Mouse (Mus musculus): ENCODE data around the gene Prkg2.
A peak's percentile ranks its signal among the peaks of the same experiment; 100 is the strongest.

The Prkg2 gene

GRCm38 (mm10) chr5:98975877-98976672, 61.1 kb downstream of the Prkg2 start:
- DNase-seq (ENCODE audit: low read depth, low spot score): no peak

DNA sequence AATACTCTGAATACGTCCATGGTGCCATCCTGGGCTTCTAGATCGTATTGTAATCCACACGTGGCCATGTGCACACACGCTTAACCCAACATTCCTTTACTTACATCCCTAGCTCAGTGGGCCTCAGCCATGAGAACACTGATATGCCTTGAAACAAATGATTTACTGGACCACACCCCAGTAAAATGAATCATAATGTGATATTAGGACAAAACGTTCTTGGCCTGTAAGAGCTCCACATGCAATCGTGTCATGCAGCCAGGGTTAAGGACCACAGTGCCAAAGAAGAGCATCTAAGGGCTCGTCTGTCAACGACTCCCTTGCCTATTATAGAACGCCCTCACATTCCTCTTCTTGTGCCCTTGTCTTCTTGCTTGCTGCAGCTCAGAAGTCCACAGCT, 70.5 kb downstream of the Prkg2 start:
- no peak for DNase-seq (ENCODE audit: low read depth, low spot score)

DNA sequence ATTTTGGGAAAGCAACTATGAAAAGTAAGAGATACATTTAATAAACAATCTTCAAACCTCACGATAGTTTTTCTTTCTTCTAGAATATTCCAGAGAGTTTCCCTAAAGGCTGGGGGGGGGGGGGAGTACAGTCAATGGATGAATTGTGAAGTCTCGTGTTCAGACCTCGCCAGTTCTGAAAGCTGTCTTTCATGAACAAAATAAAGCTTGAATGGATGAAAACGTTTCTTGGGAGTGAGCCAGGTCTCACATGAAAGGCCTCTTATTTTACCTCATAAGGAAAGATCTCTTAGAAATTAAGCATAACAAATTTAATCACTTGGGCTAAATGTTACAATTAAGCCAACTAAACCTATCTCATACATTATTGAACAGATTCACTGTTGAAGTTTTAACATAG, 72.0 kb downstream of the Prkg2 start:
- DNase-seq (ENCODE audit: low read depth, low spot score): no peak

GRCm38 (mm10) chr5:98964367-98964766, 72.8 kb downstream of the Prkg2 start:
- no peak for DNase-seq (ENCODE audit: low read depth, low spot score)

- DNase-seq (ENCODE audit: low read depth, low spot score): no peak
These were observed 74.7 kb downstream of the Prkg2 start for GRCm38 (mm10) chr5:98962472-98962871.

- DNase-seq (ENCODE audit: low read depth, low spot score): no peak
These were observed 81.6 kb downstream of the Prkg2 start for GRCm38 (mm10) chr5:98955576-98955975.

- DNase-seq (ENCODE audit: low read depth, low spot score): no peak
These were observed 83.8 kb downstream of the Prkg2 start for GRCm38 (mm10) chr5:98953386-98953785.

- no peak for DNase-seq (ENCODE audit: low read depth, low spot score)
These were observed 85.6 kb downstream of the Prkg2 start for GRCm38 (mm10) chr5:98951566-98951965.

DNA sequence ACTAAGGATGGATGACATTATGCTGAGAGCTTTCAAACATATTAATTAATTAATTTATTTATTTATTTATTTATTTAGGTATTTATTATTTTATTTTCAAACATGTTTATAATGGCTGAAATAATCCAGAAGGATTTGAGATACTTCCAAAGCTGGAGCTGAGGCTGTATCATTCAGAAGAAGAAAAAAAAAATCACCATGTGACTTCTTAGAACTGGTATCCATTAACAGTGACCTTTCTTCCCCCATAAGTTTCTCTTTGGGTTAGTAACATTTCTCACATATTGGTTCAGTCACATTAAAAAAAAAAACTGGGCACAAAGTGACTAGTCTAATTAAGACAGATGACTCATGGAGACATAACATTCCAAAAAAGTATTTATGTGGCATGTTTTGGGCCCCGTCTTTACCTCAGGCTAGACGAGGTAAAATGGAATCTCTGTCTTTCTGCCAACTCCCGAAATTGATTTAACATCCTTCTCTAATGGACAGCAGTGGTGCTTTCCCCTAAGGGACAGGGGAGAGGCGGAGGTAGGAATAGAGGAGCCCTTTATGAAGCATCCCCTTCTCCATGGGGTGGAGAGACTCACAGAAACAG, 86.6 kb downstream of the Prkg2 start:
- no peak for DNase-seq (ENCODE audit: low read depth, low spot score)

DNA sequence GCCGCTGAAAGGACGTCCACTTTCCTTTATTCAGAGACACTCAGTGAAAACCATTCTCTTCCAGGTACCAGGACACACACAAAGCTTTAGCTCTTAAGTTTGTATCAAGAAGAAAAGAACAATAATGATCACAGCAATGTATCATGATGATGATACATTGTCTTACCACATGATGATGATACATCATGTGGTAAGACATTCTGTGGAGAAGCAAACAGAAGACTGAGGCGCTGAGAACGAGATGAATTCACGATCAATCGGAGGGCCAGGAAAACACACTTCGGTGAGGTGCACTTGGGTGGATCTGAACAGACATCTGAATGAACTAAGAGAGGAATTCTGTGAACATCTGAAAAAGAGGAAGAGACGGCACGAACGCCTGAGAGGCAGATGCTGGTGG, 87.4 kb downstream of the Prkg2 start:
- DNase-seq (ENCODE audit: low read depth, low spot score): no peak

- no peak for DNase-seq (ENCODE audit: low read depth, low spot score)
These were observed 90.5 kb downstream of the Prkg2 start for GRCm38 (mm10) chr5:98946656-98947055.

DNA sequence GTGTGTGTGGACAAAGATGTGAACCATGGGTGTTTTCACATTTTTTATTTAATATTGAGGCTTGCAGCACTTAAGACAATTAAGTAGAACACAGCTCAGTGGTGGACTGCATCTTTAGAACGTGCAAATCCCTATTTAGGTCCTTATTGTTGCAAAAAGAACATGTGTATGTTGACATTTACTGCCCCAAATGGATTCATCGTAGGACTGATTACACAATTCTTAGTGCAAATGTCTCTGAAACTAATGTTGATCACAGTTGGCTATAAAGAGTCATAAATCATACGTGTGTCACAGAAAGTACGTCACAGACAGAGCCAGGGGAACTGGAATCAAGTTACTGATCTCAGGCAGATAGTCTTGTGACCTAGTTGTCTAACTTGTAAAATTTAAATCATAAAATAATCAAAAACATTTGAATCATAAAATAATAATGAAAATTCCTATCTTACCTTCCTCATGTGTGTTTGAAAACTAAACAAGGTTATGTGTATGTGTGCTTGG, 91.0 kb downstream of the Prkg2 start:
- DNase-seq (ENCODE audit: low read depth, low spot score): no peak

DNA sequence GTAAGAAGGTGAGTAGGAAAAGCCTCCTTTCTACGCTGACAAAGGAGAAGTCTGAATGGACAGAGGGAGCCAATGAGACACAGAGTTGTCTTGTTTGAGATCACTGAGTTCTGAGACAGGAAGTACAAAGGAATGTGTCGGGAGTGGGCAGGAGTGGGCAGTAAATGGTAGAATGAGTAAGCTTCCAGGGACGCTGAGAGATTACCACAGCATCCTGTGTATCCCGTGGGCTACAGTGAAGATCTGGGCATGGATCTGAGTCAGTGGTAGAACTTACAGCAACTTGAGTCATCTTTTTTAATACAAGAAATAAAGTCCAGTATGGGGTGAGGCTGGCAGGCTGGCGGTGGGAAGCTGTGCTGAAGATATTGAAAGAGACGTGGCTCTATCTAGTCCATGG, 93.4 kb downstream of the Prkg2 start:
- DNase-seq (ENCODE audit: low read depth, low spot score): no peak

GRCm38 (mm10) chr5:98940731-98941130, 96.4 kb downstream of the Prkg2 start:
- no peak for DNase-seq (ENCODE audit: low read depth, low spot score)

- DNase-seq (ENCODE audit: low read depth, low spot score): no peak
These were observed 97.4 kb downstream of the Prkg2 start for GRCm38 (mm10) chr5:98939631-98940208.

GRCm38 (mm10) chr5:98939116-98939515, 98.0 kb downstream of the Prkg2 start:
- DNase-seq (ENCODE audit: low read depth, low spot score): no peak

GRCm38 (mm10) chr5:98937879-98938278, 99.3 kb downstream of the Prkg2 start:
- no peak for DNase-seq (ENCODE audit: low read depth, low spot score)

DNA sequence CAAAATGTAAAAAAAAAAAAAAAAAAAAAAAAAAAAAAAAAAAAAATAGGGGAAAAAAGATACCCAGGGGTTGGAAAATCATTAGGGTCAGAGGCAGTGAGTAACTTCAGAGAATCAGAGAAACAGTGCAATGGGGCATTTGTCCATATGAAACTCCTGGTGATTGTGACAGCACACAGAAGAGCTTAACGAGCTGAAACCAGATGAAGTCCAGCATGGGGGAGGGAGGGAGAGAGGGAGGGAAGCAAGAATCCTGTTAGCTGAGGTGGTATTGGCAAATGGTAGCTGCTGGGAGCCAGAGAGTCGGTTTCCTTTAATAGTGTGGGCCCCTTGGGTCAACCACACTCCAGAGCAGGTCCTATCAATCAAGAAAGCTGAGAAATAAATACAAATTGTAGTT, 100.5 kb downstream of the Prkg2 start:
- DNase-seq (ENCODE audit: low read depth, low spot score): no peak

DNA sequence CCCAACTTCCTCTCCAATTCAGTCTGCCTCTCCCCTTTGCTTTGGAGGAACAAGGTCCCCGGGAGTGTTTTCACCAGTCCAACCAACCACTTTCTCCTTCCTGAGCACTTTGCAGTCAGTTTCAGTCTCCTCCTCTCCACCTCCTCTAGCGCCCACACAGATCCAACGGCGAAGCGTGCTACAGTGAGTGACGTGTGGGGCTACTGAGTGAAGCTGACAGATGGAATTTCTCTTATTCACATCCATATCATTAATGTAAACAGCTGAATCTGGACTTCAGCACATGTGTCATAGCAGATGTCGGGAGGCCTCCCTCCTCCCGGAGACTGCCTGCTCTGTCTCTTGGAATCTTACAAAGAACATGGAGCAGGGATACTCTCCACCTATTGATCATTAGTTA, 101.2 kb downstream of the Prkg2 start:
- DNase-seq (ENCODE audit: low read depth, low spot score): no peak

- DNase-seq (ENCODE audit: low read depth, low spot score): no peak
These were observed 114.2 kb downstream of the Prkg2 start for GRCm38 (mm10) chr5:98922921-98923320.

DNA sequence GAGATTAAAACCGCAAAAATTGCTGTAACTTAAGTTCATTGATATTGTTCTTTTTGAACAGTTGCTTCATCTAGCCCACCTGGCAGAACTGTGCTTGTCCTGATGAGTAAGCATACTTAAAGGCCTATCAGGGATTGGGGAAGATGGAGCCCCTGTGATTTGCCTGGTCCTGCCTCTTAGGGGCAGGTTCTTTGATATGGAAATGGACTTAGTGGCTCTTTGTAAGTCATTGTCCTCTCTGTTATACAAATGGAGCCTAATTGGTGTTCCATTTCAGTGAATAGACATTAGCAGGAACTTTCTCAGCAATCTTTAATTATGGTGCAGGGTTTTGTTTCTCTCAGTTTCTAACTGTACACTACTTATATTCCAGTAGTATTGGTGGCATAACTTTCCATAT, 115.5 kb downstream of the Prkg2 start:
- DNase-seq (ENCODE audit: low read depth, low spot score): no peak

- no peak for DNase-seq (ENCODE audit: low read depth, low spot score)
These were observed 118.4 kb downstream of the Prkg2 start for GRCm38 (mm10) chr5:98918716-98919115.

- DNase-seq (ENCODE audit: low read depth, low spot score): peak; percentile 4
These were observed 134.8 kb downstream of the Prkg2 start for GRCm38 (mm10) chr5:98902339-98902738.

Data from retina, postnatal 7 days (tissue).